Mouse (Mus musculus) forebrain, embryonic 14.5 days (tissue): ENCODE data around the gene Prdx1. TPM values are rescaled to one million over a fixed set of nuclear protein-coding genes. Genes with fewer than 3 reads are reported as not detected.
"Not testable (repeated sequence)": the region's sequence is repeated elsewhere in the genome, so short reads cannot be mapped to it uniquely, and the experiment has no call there.

Experiments used
- ATAC-seq: fragments of 200-750 bp; cut with Nextera tagmentation; 2 replicates; pipeline ENCODE4 v1.8.0; 2017; ENCODE audit warnings: mild to moderate bottlenecking, moderate library complexity
- DNase-seq: peaks from one replicate; pipeline ENCODE4 v3.0.0-alpha.2; 2015; ENCODE audit warnings: low spot score
- H3K27ac ChIP-seq: fragments of 300-500 bp; sonication (generic); 2 replicates; pipeline ENCODE4 v1.5.1; 2014; ENCODE audit warnings: low read depth, mild to moderate bottlenecking, control low read depth, low read length, moderate library complexity
- H3K27me3 ChIP-seq: fragments of 300-500 bp; sonication (generic); replicated peaks from 2 replicates; pipeline ENCODE4 v1.6.1; 2014; ENCODE audit warnings: low read length, control low read depth, mixed read lengths; ENCODE audit not compliant: control insufficient read depth, insufficient read depth
- H3K36me3 ChIP-seq: fragments of 300-500 bp; sonication (generic); 2 replicates; pipeline ENCODE4 v1.6.1; 2014; ENCODE audit warnings: low read length, control low read depth; ENCODE audit not compliant: control insufficient read depth, insufficient read depth
- H3K4me1 ChIP-seq: fragments of 300-500 bp; sonication (generic); 2 replicates; pipeline ENCODE4 v1.6.1; 2014; ENCODE audit warnings: antibody characterized with exemption, low read length, control low read depth; ENCODE audit not compliant: control insufficient read depth, insufficient read depth
- H3K4me2 ChIP-seq: fragments of 300-500 bp; sonication (generic); 2 replicates; pipeline ENCODE4 v1.6.1; 2014; ENCODE audit warnings: mild to moderate bottlenecking, control low read depth, low read length
- H3K4me3 ChIP-seq: fragments of 300-500 bp; sonication (generic); 2 replicates; pipeline ENCODE4 v1.5.1; 2014; ENCODE audit warnings: low read depth, low read length, control low read depth
- H3K9ac ChIP-seq: fragments of 300-500 bp; sonication (generic); 2 replicates; pipeline ENCODE4 v1.6.1; 2014; ENCODE audit warnings: mild to moderate bottlenecking, low read length, control low read depth, moderate library complexity
- H3K9me3 ChIP-seq: fragments of 300-500 bp; sonication (generic); replicated peaks from 2 replicates; pipeline ENCODE4 v1.6.1; 2016; ENCODE audit warnings: low read length, control low read depth, mixed read lengths; ENCODE audit not compliant: control insufficient read depth
- WGBS: fragments of 180-500 bp; shearing (Covaris S2); extraction: QIAGEN DNeasy Blood & Tissue Kit; methylation state at CpG from one replicate; pipeline ENCODE4 v1.1.7; 2014; 5-methylcytosine and 5-hydroxymethylcytosine counted together
- polyA plus RNA-seq: library from polyadenylated mRNA; unstranded; fragments of >200 nt; fragmentation: Nextera tagmentation; extraction: Ambion mirVana; gene quantifications from 2 replicates; pipeline ENCODE4 v1.2.1, GENCODE M21; 2014

Gene Prdx1
- polyA plus RNA-seq, 1 experiment from 2014 or later: 632 TPM

DNA sequence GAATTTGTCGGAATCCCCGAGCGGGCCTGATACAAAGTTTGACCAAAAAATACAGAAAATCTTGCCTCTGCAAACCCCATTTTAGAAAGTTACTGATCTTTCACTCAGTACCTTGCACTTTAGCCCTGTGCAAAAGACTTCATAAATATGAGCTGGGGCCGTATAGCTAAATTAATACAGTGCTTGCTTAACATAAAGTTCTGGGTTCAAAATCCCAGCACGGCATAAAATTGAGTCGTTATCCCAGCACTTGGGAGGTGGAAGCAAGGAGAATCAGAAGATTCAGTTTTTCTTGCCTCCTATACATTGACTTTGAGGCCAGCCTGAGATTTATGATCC lies 33.6 kb upstream of the Prdx1 start:
- ATAC-seq (peak; percentile 21; the same call in 1 of the 2 replicates), DNase-seq (no peak)
- no peaks in the 10 kb centered on the region for H3K9me3 ChIP-seq
- peak overlapping the region; percentile 75 for H3K4me2 ChIP-seq
- H3K36me3 ChIP-seq: peaks cover 9% of the 10 kb centered on the region; the same call in 1 of the 2 replicates
- H3K4me1 ChIP-seq: peaks cover 10% of the 10 kb centered on the region
- peak overlapping the region; percentile 88 for H3K9ac ChIP-seq
- no peaks in the 10 kb centered on the region for H3K27me3 ChIP-seq
- peak overlapping the region; percentile 79 for H3K4me3 ChIP-seq
- H3K27ac ChIP-seq: no peak overlapping the region
- 11% methylated on average over 6 of the region's 6 CpGs for WGBS

DNA sequence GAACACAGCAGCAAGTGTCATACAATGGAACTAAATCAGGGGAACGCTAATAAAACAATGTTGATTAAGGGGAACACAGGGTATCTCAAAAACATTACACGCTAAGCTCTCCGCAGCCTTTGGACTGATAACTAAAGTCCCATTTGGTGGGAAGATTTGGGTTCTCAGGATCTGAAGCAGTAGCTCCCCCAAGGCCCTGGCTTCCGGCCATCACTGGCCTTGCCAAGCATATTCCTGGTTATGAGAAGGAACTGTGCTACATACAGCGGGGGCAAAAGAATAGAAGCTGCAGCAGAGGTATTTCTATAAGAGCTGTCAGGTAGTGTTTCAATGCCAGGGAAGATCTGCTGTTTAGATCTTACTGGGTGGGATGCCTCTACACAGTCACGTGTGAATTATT lies 32.1 kb upstream of the Prdx1 start:
- no peaks in the 10 kb centered on the region for H3K27me3 ChIP-seq
- peaks cover 6% of the 10 kb centered on the region for H3K4me1 ChIP-seq
- DNase-seq (no peak), ATAC-seq (no peak)
- H3K9me3 ChIP-seq: no peaks in the 10 kb centered on the region
- 91% methylated on average over 6 of the region's 6 CpGs for WGBS
- no peak overlapping the region for H3K9ac ChIP-seq
- H3K36me3 ChIP-seq: no peaks in the 10 kb centered on the region
- H3K27ac ChIP-seq: no peak overlapping the region
- H3K4me3 ChIP-seq: no peak overlapping the region
- H3K4me2 ChIP-seq: no peak overlapping the region

DNA sequence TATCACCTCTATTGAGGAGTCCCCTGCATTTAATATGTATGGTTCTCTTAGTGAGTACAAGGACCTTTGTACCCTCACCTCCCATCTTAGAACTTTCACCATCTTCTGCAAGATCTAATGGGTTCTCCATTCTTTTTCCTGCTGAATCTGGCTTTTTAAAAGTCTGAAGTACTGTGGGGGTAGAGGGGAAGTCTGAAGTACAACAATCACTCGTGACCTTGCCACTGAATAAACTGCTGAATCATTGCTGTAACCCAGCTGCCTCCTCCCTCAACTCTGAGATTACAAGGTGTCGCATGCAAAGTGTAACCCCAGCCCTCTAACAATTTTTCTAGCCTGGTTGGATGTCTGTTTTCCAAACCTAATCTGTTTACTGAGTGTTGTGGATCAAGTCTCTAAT lies 30.2 kb upstream of the Prdx1 start:
- no peaks in the 10 kb centered on the region for H3K36me3 ChIP-seq
- H3K4me1 ChIP-seq: peaks cover 3% of the 10 kb centered on the region
- DNase-seq: no peak
- ATAC-seq: no peak
- no peaks in the 10 kb centered on the region for H3K27me3 ChIP-seq
- H3K9me3 ChIP-seq: no peaks in the 10 kb centered on the region
- 73% methylated on average over 2 of the region's 2 CpGs for WGBS
- no peak overlapping the region for H3K4me2 ChIP-seq
- H3K27ac ChIP-seq: no peak overlapping the region
- H3K9ac ChIP-seq: no peak overlapping the region
- H3K4me3 ChIP-seq: no peak overlapping the region

GRCm38 (mm10) chr4:116655658-116656057 lies 29.7 kb upstream of the Prdx1 start:
- no peak overlapping the region for H3K27ac ChIP-seq
- WGBS: 71% methylated on average over 3 of the region's 3 CpGs
- H3K27me3 ChIP-seq: no peaks in the 10 kb centered on the region
- no peaks in the 10 kb centered on the region for H3K36me3 ChIP-seq
- ATAC-seq: no peak
- no peaks in the 10 kb centered on the region for H3K9me3 ChIP-seq
- no peak for DNase-seq
- no peaks in the 10 kb centered on the region for H3K4me1 ChIP-seq
- H3K4me3 ChIP-seq: no peak overlapping the region
- no peak overlapping the region for H3K9ac ChIP-seq
- H3K4me2 ChIP-seq: no peak overlapping the region

DNA sequence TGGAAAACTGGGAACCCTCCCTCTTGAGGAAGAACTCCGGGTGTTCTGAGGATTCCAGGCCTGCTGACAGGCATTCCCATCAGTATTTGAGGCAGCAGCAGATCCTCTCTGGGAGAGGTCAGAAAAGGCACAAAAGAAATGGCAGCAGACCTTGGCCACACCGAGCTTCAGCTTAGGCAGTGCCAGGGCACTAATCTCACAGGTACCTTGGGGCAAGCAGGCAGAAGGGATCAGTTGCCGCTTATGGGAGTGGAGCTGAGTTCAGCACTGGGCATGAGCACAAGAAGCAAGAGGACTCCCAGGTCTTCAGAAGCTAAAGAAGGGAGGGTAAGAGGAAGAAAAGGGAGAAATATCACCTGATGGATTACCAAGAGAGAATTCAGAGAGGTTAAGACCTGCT lies 27.4 kb upstream of the Prdx1 start:
- no peak for ATAC-seq
- 40% methylated on average over 3 of the region's 3 CpGs for WGBS

GRCm38 (mm10) chr4:116659474-116659873 lies 25.9 kb upstream of the Prdx1 start:
- no peak overlapping the region for H3K9ac ChIP-seq
- H3K4me1 ChIP-seq: no peaks in the 10 kb centered on the region
- H3K27me3 ChIP-seq: no peaks in the 10 kb centered on the region
- no peak for ATAC-seq
- H3K4me2 ChIP-seq: no peak overlapping the region
- peak; percentile 36 for DNase-seq
- no peaks in the 10 kb centered on the region for H3K36me3 ChIP-seq
- H3K4me3 ChIP-seq: no peak overlapping the region
- no peaks in the 10 kb centered on the region for H3K9me3 ChIP-seq
- WGBS: 41% methylated on average over 2 of the region's 2 CpGs
- no peak overlapping the region for H3K27ac ChIP-seq

More for the DNA sequence above, 27.4 kb upstream of the Prdx1 start:
- Histone ChIP-seq H3K4me2 (no peak overlapping the region), H3K9ac (no peak overlapping the region), H3K36me3 (no peaks in the 10 kb centered on the region), H3K4me1 (no peaks in the 10 kb centered on the region), H3K4me3 (no peak overlapping the region), H3K27ac (no peak overlapping the region), H3K27me3 (no peaks in the 10 kb centered on the region), H3K9me3 (no peaks in the 10 kb centered on the region)
- DNase-seq: no peak

DNA sequence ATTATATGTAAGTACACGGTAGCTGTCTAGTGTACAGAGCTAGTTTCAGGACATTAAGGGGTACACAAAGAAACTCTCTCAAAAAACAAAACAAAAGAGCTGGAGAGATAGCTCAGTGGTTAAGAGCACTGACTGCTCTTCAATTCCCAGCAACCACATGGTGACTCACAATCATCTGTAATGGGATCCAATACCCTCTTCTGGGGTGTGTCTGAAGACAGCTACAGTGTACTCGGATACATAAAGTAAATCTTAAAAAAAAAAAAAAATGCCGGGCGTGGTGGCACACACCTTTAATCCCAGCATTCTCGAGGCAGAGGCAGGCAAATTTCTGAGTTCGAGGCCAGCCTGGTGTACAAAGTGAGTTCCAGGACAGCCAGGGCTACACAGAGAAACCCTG lies 25.4 kb upstream of the Prdx1 start:
- H3K9ac ChIP-seq, ATAC-seq, DNase-seq, H3K4me3 ChIP-seq, H3K27me3 ChIP-seq, H3K9me3 ChIP-seq, H3K36me3 ChIP-seq, H3K27ac ChIP-seq, H3K4me2 ChIP-seq, H3K4me1 ChIP-seq: not testable (repeated sequence)
- WGBS: 85% methylated on average over 6 of the region's 6 CpGs

- no peaks in the 10 kb centered on the region for H3K4me1 ChIP-seq
- no peak for DNase-seq
- ATAC-seq: no peak
- H3K27me3 ChIP-seq: no peaks in the 10 kb centered on the region
- WGBS: 73% methylated on average over 6 of the region's 6 CpGs
- no peaks in the 10 kb centered on the region for H3K36me3 ChIP-seq
- no peak overlapping the region for H3K9ac ChIP-seq
- H3K9me3 ChIP-seq: no peaks in the 10 kb centered on the region
- H3K27ac ChIP-seq: no peak overlapping the region
- no peak overlapping the region for H3K4me3 ChIP-seq
- no peak overlapping the region for H3K4me2 ChIP-seq
Measured at GRCm38 (mm10) chr4:116660829-116661228, 24.5 kb upstream of the Prdx1 start.

DNA sequence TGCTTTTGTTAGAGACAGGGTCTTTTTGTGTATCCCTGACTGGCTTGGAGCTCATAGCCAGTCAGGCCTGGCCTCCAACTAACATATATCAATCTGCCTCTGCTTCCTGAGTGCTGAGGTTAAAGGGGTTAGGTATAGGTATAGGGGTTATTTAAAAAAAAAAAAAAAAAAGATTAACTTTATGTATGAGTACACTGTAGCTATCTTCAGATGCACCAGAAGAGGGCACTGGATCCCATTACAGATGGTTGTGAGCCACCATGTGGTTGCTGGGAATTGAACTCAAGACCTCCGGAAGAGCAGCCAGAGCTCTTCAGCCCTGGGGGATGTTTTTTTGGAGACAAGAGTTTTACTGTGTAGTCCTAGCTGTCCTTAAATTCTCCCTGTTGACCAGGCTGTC lies 23.3 kb upstream of the Prdx1 start:
- 89% methylated on average over 1 of the region's 1 CpGs for WGBS
- Histone ChIP-seq H3K9ac (no peak overlapping the region), H3K9me3 (no peaks in the 10 kb centered on the region), H3K4me3 (no peak overlapping the region), H3K4me1 (no peaks in the 10 kb centered on the region), H3K4me2 (no peak overlapping the region), H3K27ac (no peak overlapping the region), H3K36me3 (no peaks in the 10 kb centered on the region), H3K27me3 (no peaks in the 10 kb centered on the region)
- DNase-seq (no peak), ATAC-seq (no peak)
